Mouse (Mus musculus): ENCODE measurements around the gene Slc7a10. TPM values are rescaled to one million over a fixed set of nuclear protein-coding genes. Genes with fewer than 3 reads are reported as not detected.

The Slc7a10 gene
- polyA plus RNA-seq, 1 experiment from 2014 or later: 1.8 TPM

DNA sequence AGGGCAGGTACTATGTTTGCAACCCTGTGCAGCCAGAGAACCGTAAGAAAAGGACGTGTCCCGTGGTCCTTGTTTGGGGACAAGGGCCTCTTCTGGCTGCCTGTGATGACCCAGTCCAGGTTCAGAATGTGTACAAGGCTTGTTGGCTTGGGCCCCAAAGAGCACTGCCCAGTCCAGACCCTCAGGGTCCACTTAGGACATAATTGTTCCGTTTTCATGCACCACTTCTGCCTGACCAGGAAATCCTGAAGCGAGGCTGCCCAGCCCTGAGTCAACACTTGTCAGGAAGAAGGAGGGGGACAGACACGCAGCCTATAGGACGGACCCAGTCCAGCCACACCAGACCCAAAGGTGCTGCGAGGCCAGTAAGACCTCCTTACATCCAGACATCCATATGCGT, 41.1 kb upstream of the Slc7a10 start:
- Histone ChIP-seq H3K9me3 (ENCODE audit: low read depth, low read length) (no peaks in the 10 kb centered on the region), H3K9ac (no peak overlapping the region), H3K27ac (ENCODE audit: low read depth) (no peak overlapping the region), H3K36me3 (ENCODE audit: insufficient read depth) (no peaks in the 10 kb centered on the region), H3K4me3 (ENCODE audit: low read depth, low read length) (no peak overlapping the region), H3K4me1 (ENCODE audit: insufficient read depth) (peaks cover 22% of the 10 kb centered on the region), H3K27me3 (ENCODE audit: insufficient read depth, low read length) (no peaks in the 10 kb centered on the region), H3K4me2 (no peak overlapping the region)
- 45% methylated on average over 9 of the region's 9 CpGs for WGBS
- ATAC-seq (ENCODE audit: insufficient read depth) (no peak), DNase-seq (no peak)
- no peak for TF ChIP-seq CTCF (IDR thresholded peaks at IDR 0.05; ENCODE audit: low read depth)

DNA sequence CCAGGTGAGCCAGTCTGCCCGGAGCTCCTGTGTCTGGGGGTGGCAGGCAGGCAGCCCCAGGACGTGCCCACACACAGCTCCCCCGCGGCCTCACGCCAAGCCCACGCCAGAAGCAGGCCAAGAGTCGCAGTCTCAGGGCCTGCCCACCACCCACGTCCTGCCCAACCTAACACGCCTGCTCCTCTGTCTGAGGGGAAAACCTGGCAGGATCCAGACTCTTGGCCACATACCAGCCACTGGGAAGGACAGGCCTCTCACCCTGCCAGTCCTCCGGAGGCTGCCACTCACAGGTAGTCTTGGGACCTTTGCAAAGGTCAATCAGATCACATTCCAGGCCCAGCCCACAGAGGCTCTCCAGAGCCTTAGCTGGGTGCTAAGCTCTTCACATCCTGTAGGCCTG, 39.9 kb upstream of the Slc7a10 start:
- H3K27ac ChIP-seq (ENCODE audit: low read depth): no peak overlapping the region
- no peak overlapping the region for H3K4me3 ChIP-seq (ENCODE audit: low read depth, low read length)
- no peaks in the 10 kb centered on the region for H3K9me3 ChIP-seq (ENCODE audit: low read depth, low read length)
- TF ChIP-seq CTCF (IDR thresholded peaks at IDR 0.05; ENCODE audit: low read depth): no peak
- peaks cover 16% of the 10 kb centered on the region for H3K4me1 ChIP-seq (ENCODE audit: insufficient read depth)
- 68% methylated on average over 10 of the region's 10 CpGs for WGBS
- DNase-seq (no peak), ATAC-seq (ENCODE audit: insufficient read depth) (no peak)
- H3K9ac ChIP-seq: no peak overlapping the region
- H3K36me3 ChIP-seq (ENCODE audit: insufficient read depth): no peaks in the 10 kb centered on the region
- H3K27me3 ChIP-seq (ENCODE audit: insufficient read depth, low read length): no peaks in the 10 kb centered on the region
- H3K4me2 ChIP-seq: no peak overlapping the region

DNA sequence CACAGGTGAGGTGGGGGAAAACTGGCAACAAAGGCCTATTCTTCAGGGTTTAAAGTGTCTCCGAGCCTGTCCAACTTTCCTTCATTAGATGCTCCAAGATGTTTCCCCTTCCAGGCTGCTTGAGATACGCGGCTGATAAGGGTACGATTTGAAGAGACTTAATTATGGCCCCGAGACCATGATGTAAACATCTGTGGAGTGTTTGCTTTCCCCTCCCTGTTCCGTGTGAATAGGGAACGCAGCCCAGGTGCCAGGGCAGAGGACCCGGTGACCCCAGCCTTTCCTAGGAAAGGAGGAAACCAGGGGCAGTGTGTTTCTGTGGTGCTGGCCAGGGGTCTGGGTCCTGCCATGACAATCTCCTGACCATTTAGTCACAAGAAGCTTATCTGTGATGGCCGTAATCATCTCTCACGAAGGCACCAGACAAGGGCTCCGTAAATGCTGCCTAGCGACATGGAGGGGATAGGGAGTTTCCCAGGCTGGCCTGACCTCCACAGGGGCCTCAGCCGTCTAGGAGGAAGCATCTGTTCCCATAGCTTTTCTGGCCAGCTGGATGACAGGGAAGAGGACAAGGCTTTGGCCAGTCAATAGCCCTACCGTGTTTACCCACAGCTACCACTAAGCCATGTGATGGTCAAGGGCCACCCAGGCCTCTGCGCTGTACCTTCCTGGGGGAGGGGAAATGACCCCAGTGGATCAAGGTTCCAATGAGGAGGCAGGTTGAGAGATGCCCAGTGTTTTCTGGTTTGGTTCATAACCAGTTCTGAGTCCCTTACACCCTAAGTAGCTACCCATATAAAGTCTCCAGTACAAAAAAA, 36.4 kb upstream of the Slc7a10 start:
- H3K27ac ChIP-seq (ENCODE audit: low read depth): no peak overlapping the region
- H3K9me3 ChIP-seq (ENCODE audit: low read depth, low read length): no peaks in the 10 kb centered on the region
- H3K36me3 ChIP-seq (ENCODE audit: insufficient read depth): no peaks in the 10 kb centered on the region
- peaks cover 8% of the 10 kb centered on the region; the same call in 1 of the 2 replicates for H3K4me1 ChIP-seq (ENCODE audit: insufficient read depth)
- ATAC-seq (ENCODE audit: insufficient read depth) (no peak), DNase-seq (no peak)
- no peak overlapping the region for H3K4me2 ChIP-seq
- H3K27me3 ChIP-seq (ENCODE audit: insufficient read depth, low read length): no peaks in the 10 kb centered on the region
- TF ChIP-seq CTCF (IDR thresholded peaks at IDR 0.05; ENCODE audit: low read depth): no peak
- H3K9ac ChIP-seq: no peak overlapping the region
- no peak overlapping the region for H3K4me3 ChIP-seq (ENCODE audit: low read depth, low read length)
- WGBS: 25% methylated on average over 15 of the region's 15 CpGs

DNA sequence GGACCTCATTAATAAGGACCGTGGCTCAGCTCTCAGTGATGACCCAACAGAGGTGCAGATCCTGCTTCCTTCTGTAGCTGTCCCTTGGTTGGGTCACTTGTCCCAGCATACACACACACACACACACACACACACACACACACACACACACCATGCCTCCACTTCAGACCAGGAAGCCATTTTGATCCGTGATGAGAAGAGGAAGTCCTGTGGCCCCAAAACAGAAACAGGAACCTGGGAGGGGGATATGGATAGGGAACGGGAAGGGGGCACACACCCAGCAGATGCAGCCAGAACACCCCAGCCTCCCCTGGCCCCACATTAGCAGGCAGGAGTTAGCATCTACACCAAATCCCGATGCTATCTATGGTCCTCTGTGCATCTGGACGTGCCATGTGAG, 35.3 kb upstream of the Slc7a10 start:
- TF ChIP-seq CTCF (IDR thresholded peaks at IDR 0.05; ENCODE audit: low read depth): no peak
- H3K4me3 ChIP-seq (ENCODE audit: low read depth, low read length): no peak overlapping the region
- ATAC-seq (ENCODE audit: insufficient read depth): no peak

DNA sequence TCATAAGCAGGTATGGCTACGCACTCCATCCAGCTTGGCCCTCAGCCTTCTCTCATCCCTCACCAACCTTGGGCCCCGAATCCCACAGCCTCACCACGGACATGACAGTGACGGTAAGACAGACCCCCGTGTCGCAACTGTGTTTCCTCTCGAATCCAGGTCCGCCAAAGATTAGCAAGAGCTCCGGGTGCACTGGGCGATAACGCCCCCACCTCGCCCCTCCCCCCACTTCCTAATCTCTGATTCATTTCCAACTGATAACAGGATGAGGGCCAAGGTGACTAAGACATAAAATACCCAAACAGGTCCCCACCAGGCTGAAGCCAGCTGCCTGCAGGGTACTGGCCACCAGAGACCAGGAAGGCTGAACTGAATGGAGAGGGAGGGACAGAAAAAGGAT, 31.7 kb upstream of the Slc7a10 start:
- DNase-seq (no peak), ATAC-seq (ENCODE audit: insufficient read depth) (no peak)
- Histone ChIP-seq H3K27me3 (ENCODE audit: insufficient read depth, low read length) (no peaks in the 10 kb centered on the region), H3K36me3 (ENCODE audit: insufficient read depth) (no peaks in the 10 kb centered on the region), H3K9me3 (ENCODE audit: low read depth, low read length) (no peaks in the 10 kb centered on the region), H3K4me3 (ENCODE audit: low read depth, low read length) (no peak overlapping the region), H3K4me2 (no peak overlapping the region), H3K27ac (ENCODE audit: low read depth) (no peak overlapping the region), H3K4me1 (ENCODE audit: insufficient read depth) (peaks cover 4% of the 10 kb centered on the region; the same call in 1 of the 2 replicates), H3K9ac (no peak overlapping the region)
- 58% methylated on average over 12 of the region's 12 CpGs for WGBS
- TF ChIP-seq CTCF (IDR thresholded peaks at IDR 0.05; ENCODE audit: low read depth): no peak

More for the DNA sequence above, 35.3 kb upstream of the Slc7a10 start:
- no peaks in the 10 kb centered on the region for H3K9me3 ChIP-seq (ENCODE audit: low read depth, low read length)
- no peak overlapping the region for H3K4me2 ChIP-seq
- no peak overlapping the region for H3K27ac ChIP-seq (ENCODE audit: low read depth)
- H3K36me3 ChIP-seq (ENCODE audit: insufficient read depth): no peaks in the 10 kb centered on the region
- WGBS: 64% methylated on average over 5 of the region's 5 CpGs
- H3K9ac ChIP-seq: no peak overlapping the region
- no peaks in the 10 kb centered on the region for H3K27me3 ChIP-seq (ENCODE audit: insufficient read depth, low read length)
- DNase-seq: no peak
- H3K4me1 ChIP-seq (ENCODE audit: insufficient read depth): peaks cover 8% of the 10 kb centered on the region; the same call in 1 of the 2 replicates

DNA sequence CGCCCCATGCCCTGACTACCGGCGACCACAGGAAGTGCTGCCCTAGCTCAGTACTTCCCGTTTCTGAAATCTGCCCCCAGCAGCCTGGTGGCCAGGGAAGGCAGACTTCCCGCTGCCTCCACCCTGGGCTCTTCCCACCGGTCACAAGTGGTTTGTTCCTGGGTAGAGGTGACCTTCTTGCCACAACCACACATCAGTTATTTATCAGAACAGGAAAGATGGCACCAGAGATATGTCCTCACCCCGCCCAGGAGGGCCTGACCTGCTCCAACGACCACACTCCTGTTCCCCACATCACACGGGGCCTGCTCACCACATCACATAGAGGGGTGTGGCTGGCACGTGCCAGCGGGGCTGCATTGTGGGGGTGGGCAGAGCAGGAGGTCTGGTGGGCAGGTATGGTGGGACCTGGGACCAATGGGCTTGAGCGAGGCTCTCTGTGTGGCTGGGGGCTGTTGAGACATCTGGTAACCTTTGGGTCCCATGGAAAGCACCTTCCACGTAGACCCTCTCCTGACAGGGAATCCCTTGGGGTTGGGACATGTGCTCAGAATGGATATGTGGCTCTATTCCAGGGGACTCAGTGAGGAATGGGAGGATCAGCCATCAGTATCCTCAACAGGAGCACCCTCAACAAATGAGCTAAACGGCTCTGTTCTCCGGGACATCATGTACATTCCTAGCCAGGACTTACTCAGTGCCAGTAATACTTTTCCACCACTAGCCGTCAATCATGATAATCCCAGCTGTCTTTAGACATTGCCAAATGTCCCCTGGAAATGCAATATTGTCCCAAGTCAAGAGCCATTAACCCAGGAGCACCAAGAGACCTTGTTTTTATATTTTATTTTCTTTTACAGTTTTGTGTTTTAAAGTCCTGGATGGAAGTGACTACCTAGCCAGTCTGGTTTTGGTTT, 29.4 kb upstream of the Slc7a10 start:
- Histone ChIP-seq H3K4me3 (ENCODE audit: low read depth, low read length) (no peak overlapping the region), H3K27me3 (ENCODE audit: insufficient read depth, low read length) (no peaks in the 10 kb centered on the region), H3K9me3 (ENCODE audit: low read depth, low read length) (no peaks in the 10 kb centered on the region), H3K36me3 (ENCODE audit: insufficient read depth) (no peaks in the 10 kb centered on the region), H3K4me1 (ENCODE audit: insufficient read depth) (no peaks in the 10 kb centered on the region), H3K27ac (ENCODE audit: low read depth) (no peak overlapping the region), H3K4me2 (no peak overlapping the region), H3K9ac (no peak overlapping the region)
- no peak for TF ChIP-seq CTCF (IDR thresholded peaks at IDR 0.05; ENCODE audit: low read depth)
- 59% methylated on average over 16 of the region's 16 CpGs for WGBS
- no peak for ATAC-seq (ENCODE audit: insufficient read depth)
- no peak for DNase-seq

DNA sequence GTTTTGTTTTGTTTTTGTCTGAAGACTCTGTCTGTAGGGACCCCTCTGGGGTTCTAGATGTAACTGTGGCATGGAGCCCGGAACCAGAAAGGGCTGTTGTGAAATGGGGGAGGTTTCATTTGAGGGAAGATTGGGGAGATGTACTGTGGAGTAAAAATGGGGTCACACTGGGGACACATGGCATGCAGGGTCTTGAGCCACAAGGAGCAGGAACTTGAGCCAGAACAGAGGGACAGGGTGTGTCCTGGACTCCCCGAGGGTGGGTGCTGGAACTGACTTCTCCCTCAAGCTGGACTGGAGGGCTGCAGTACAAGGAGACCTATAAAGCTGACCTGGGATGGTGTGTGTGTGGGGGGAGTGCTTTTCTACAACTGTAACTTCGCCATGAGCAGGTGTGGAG, 28.7 kb upstream of the Slc7a10 start:
- no peak for DNase-seq
- H3K27me3 ChIP-seq (ENCODE audit: insufficient read depth, low read length): no peaks in the 10 kb centered on the region
- TF ChIP-seq CTCF (IDR thresholded peaks at IDR 0.05; ENCODE audit: low read depth): no peak
- no peak overlapping the region for H3K27ac ChIP-seq (ENCODE audit: low read depth)
- no peak overlapping the region for H3K4me3 ChIP-seq (ENCODE audit: low read depth, low read length)
- no peaks in the 10 kb centered on the region for H3K9me3 ChIP-seq (ENCODE audit: low read depth, low read length)
- H3K36me3 ChIP-seq (ENCODE audit: insufficient read depth): no peaks in the 10 kb centered on the region
- H3K4me2 ChIP-seq: no peak overlapping the region
- WGBS: 65% methylated on average over 3 of the region's 3 CpGs
- H3K4me1 ChIP-seq (ENCODE audit: insufficient read depth): no peaks in the 10 kb centered on the region
- no peak overlapping the region for H3K9ac ChIP-seq
- no peak for ATAC-seq (ENCODE audit: insufficient read depth)
